Mouse (Mus musculus): ENCODE data around the gene Prg2.

The Prg2 gene

DNA sequence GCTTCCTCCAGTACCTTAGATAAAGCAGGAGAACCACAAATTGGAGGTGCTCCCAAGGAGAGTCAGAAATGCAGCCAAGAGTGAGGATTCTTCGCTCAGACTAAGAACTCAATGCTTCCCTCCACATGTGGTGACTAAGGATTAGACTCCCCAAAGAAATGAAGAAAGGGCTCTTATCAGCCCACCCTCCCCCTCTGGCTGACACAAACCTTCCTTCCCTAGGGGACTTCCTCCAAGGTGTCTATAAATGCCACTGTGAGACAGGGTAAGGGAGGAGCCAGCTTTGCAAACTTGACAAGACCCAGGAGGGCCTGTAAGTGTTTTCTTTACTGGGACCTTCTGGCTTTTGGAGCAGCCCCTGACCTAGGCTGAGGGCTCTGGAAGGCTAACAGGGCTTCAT lies at the start of gene Prg2:
Prg2 (plus strand) TSS at position 274 of the 400 bp plus-strand sequence.
- DNase-seq: no peak

DNA sequence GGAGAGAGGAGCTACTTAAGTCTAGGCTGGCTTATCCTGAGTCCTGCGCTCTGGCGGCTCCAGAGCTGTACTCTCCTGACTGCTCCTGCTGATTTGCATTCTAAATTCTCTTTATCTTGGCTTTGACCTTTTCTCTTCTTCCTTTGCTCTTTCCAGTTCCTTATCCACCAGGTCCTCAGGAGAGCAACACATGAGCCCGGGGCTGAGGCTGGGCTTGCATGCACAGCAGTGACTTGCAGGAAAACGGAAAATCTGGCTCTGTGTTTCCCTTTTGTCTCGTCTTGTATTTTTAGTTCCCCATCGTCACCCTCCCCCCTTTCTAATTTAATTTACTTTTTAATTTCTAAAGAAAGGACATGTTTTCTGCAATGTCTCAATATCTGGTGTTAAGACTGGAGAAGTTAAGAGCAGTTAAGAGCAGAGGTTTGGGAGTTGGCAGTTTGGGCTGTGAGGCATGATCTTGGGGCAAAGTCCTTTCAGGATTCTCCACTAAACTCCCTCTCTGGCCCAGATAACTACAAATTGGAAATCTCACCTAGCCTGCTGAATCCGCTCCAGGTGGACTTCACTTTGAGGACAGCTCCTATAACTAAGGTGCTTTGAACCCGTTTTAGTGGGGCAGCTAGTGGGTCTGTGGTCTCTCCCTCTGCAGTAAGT lies 46.1 kb upstream of the Prg2 start:
- no peak for DNase-seq

DNA sequence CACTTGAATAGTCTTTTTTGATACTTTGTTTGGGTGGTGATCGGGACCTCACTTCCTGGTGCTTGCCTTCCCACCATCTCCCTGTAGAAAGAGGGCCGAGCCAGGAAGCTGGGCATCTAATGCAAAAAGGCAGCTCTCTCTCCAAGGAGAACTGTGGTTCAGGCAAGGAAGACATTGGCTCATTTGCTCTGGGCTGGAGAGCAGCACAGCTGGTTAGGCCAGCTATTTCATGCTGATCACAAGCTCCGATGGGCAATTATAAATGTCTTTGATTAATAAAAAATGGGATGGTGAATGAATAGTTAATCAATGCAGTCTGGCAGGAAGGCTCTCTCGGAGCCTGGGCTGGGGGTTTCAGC lies 45.6 kb upstream of the Prg2 start:
- DNase-seq: no peak

DNA sequence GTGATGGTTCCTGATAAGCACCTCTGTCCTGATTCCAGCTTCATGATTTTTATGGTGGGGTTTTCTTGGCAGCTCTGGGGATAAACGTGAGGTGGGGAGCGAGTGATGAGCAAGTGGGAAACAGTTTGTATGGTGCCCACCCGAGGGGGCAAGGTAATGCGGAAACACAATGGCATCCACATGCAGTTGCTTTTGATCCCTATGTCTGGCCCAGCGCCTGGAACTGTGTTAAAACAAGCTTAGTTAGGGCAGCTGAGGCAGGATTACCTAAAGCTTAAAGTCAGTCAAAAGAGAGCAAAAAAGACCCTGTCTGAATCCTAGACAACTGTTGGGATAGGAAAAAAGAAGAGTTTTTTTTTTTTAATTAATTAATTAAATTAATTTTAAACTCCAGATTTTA lies 45.2 kb upstream of the Prg2 start:
- DNase-seq: no peak

DNA sequence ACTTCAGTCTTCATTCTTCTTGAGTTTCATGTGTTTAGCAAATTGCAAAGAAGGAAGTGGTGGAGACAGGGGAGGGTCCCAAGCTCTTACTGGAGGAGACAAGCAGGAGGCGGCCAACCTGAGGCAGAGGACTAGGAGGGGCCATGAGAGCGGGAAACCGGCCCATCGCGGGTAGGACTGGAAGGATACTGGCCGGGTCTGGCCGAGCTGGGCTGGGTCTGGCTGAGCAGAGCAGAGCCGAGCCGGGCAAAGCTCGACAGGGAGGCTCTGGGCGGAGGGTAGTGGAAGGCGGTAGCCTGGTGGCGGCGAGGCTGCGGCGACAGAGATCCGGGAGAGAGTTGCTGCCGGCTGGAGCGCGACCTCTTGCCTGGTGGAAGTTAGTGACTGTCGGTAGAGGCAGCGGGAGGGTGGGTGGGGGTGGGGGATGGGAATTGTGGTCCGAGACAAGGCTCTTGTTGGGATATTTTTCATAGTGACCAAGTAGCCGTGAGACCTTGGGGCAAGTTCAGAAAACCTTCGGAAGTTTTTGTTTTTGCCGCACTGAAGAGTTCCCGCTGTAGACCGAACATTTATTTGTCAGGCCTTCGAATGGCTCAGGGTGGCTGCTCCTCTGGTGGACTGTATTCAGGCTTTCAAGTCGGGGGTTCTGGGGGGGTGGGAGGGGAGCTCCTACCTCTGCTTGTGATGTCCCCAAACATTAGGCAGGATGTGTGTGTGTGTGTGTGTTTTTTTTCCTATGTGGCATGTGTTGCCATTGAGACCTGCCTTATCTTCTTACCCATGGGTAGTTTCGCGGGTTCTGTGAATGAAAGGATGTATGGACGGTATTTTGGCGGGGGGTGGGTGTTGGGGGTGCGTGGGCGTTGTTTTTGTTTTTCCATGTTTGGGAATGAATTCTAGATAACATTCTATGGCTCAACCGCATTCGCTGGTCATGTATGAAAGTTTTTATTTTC lies 43.5 kb upstream of the Prg2 start, which contains the start of gene Slc43a3:
Slc43a3 (plus strand) TSS at position 106 of the 956 bp plus-strand sequence.
- peak; percentile 41 to 65 for DNase-seq

DNA sequence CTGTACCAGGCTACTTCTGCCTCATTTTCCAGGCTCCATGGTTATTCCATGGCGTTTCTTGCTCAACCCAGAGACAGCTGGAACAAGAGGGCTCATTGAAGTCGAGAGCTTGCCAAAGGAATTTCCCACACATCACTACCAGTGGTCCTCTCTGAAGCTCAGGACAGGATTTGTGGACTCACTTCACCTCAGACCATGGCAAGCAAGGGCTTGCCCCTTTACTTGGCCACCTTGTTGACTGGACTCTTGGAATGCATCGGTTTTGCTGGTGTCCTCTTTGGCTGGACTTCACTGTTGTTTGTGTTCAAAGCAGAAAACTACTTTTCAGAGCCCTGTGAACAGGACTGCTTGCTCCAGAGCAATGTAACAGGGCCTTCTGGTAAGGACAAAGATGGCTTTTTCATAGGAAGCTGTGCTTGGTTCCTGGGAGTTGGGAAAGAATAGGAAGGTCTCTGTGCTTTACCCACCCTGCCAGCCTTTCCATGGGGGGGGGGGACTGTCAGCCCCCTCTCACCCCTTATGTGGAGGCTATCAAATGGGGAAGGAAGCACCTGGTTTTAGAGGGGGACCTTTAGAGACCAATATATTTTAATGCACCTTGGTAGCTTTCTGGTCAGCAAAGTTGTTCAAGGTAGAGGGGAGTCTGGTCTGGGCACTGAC lies 42.6 kb upstream of the Prg2 start:
- DNase-seq: peak in 1 of 2 experiments; percentile 6

DNA sequence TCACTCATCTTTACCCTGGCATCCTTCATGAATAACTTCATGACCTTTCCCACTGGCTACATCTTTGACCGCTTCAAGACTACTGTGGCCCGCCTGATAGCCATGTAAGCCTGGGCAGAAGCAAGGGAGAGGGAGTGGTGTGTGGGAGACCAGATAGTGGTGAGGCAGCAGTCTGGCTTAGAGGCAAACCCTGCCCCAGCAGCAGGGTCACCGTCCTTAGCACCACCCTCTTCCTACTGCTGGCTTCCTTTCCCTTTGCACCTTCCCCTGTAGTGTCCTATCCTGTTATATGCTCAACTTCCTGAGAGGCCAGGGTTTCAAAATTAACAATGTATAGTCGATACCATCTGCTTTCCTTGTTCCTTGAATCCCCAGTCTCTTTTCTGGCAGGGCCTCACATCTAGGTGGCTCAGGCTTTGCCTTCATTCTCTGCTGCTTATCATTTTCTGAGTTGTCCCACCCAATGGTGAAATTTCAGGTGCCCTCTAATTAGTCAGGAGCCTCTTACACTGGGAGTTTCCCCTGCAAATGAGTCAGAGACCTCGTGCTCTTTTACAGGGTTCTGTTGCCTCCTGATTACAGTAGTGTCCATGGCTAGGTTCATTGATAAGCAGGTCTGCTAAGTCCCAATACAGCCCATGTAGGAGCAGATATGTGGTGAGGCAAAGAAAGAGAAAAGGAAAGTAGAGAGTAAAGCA lies 41.9 kb upstream of the Prg2 start:
- no peak for DNase-seq

DNA sequence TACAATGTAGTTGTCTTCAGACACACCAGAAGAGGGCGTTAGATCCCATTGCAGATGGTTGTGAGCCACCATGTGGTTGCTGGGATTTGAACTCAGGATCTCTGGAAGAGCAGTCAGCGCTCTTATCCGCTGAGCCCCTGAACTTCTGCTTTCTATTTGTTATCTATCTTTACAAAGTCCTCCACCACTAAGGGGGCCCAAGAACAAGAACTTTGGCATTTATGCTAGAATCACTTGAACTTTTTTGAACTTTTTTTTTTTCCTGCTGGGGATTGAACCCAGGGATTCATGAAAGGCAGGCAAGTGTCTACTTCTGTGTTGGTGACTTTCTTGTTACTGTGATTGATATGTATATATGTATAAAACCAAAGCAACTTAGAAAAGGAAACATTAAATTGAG lies 41.0 kb upstream of the Prg2 start:
- no peak for DNase-seq

DNA sequence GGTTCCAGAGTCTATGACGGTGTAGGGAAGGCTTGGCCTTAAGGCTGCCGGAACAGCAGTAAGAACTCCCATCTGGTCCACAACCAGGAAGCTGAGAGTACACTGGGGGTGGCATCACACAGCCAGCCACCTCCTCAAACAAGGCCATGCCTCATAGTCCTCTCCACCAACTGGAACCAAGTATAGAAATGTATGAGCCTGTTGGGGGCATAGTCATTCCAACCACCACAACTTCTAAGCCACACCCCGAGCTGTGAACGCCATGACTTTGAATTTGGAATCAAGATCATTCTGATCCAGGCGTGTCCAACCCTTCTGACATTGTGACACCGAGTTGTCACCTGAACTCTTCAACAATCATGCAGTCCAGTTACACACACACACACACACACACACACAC lies 40.5 kb upstream of the Prg2 start:
- DNase-seq: no peak

DNA sequence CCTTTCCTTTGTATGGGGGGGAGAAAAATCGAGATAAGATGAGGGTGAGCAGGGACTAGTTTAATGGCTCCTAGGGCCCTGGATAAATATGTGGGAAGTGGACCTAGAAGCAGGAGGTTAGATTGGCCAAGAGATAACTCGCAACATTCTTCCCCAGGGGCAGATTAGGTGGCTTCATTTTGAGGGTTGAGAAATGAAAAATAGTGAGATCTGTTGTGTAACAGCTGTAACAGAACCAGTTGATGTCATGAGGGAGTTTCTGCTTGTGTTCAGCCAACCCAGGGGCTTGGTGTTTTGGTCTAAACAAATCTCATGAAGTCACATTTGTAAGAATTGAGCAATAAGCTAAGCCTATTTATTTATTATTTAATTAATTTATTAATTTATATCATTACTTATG lies 38.9 kb upstream of the Prg2 start:
- DNase-seq: no peak

DNA sequence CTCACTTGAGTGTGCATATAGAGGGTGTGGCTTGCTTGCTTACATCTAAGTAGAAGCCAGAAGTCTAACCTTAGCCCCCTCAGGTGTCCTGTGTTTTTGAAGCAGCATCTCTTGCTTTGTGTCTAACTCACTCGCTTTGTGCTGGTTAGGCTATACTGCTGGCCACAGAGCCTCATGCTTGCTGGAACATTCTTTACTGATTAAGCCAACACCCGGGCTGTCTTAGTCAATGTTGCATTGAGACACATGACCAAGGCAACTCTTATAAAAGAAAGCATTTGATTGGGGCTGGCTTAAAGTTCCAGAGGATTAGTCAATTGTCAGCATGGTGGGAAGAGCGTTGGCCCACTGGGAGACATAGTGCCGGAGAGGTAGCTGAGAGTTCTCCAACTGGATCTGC lies 38.5 kb upstream of the Prg2 start:
- no peak for DNase-seq

DNA sequence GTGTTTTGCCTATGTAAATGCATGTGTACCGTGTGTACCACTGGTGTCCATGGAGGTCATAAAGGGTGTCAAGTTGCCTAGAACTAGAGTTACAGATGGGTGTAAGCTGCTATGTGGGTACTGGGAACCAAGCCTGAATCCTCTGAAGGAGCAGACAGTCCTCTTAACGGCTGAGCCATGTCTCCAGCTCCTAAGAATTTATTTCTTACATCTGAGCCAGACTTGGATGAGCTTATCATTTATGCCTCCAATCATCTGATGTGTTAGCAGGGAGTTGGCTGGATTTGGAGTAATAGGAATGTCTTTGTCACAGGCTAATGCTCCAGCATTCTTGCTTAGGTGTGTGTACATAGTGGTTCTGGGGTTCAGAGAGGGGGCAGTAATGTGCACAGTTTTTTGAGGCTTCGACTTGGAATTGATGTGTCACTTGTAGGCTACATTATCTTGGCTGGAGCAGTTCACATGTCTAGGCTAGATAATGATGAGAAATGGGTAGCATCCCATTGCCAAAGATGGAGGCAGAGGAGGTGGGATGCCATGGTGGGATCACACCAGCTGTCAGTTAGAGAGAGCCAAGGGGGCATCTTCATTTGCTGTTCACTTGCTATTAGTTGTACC lies 33.0 kb upstream of the Prg2 start:
- no peak for DNase-seq

DNA sequence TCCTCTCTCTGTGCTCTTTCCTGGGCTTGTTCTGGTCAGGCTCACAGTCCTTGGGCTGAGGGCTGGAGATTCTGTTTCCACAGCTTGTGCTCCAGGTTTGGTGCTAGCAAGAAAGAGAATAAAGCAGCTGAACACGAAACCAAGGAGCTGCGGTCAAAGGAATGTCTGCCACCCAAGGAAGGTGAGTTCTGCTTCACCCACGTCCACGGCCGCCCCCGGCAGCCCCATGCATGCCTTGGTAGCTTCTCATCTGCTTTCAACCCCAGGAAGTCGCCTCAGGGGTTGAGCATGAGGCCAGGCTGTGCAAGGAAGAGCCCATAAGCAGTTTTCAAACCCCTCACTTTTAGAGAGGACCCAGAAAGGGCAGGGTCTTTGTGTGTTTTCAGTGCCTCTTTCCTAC lies 32.0 kb upstream of the Prg2 start:
- DNase-seq: no peak

DNA sequence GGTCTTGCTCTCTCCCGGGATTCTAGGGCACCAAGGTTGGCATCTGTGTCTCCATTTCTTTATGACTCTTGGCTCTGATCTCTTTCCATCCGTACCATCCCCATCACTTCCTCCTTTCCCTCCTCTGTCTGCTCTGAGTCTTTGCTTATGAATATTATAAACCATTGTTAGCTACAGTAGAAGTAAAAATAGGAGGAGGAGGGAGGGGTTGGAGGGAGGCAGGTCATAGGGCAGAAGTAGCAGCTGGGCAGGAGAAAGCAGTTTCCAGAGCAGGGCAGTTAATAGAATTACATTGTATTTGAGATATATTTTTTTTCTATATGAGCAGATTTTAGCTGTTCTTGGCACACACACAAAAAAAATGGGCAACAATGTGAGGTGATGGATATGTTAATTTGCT lies 31.5 kb upstream of the Prg2 start:
- DNase-seq: no peak

DNA sequence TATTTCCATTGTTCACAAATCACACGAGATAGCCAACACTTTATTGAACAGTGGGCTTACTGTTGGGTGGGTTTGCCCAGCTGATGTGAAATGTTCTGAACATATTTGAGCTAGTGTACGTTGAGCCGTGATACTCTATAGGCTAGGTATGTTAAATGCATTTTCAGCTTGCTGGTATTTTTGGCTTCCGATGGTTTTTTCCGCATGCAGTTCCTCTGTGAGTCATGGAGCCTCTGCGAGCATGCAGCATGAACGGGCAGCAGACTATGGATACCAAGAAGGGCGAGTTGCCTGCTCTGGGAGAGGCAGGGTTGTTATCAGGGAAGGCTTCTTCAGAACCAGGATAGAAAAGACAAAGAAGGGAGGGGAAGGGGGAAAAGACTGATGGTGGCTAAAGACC lies 29.2 kb upstream of the Prg2 start:
- no peak for DNase-seq

DNA sequence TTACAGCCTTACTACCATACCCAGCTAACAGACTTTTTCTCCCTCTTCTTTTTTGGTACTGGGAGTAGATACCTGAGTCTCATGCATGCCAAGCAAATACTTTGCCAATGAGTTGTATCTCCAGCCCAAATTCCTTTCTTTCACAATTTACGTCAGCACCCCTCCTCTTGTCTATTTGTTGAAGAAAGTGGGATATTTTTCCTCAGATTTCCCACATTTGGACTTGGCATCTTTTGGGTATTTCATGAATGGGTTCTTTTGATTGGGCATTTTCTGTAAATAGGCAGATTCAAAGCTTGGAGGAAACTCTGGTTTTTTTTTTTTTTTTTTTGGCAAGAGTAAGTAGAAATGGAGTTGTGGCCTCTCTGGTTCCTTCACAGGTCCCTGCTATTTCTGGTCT lies 28.0 kb upstream of the Prg2 start:
- no peak for DNase-seq

DNA sequence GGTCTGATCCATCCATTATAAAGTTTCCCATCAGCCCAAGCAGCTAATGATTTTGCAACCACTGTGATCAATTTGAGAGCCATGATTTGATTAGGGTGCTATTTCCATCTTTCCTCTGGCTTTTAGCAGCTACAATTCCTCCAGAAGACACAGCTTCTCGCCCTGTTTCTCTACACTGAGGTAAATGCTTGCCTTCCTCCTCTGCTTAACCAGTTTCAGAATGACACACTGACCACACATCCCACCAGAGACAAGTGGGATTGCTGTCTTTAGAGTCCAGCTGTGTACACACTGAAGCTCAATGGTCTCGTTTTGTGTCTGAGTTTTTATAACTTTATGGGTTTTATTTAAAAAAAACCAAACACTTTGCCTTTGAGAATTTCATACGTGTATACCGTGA lies 27.6 kb upstream of the Prg2 start:
- DNase-seq: no peak

DNA sequence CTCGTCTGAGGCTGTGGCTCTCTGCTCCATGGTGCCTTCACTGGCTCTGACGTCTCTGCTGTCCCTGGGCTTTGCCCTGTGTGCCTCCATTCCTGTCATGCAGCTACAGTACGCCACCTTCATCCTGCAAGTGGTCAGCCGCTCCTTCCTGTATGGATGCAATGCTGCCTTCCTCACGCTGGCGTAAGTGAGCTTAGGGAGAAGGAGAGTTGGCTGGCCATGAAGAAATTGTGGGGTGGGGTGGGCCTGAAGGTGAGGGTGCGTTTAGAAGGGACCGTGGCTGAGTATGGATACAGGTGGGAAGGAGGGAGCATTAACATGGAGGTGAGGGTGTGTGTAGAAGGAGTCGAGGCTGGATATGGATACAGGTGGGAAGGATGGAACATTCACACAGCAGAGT lies 24.8 kb upstream of the Prg2 start:
- DNase-seq: no peak

DNA sequence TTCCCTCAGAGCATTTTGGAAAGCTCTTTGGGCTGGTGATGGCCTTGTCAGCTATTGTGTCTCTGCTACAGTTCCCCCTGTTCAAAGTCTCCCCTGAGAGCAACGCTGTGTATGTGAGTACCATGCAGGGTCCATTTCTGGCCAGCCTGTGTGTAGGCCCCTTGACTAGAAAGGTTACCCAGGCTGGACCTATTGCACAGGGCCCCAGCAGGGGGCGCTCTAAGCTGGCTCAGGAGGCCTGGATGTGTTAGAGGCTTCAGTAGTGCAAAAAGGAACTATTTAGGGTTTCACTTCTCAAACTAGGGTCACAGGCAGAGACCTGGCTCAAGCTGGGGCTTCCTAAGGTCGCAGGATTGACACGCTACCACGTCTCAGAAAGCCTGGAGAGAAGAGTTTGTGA lies 24.0 kb upstream of the Prg2 start:
- peak; percentile 58 to 61 for DNase-seq

DNA sequence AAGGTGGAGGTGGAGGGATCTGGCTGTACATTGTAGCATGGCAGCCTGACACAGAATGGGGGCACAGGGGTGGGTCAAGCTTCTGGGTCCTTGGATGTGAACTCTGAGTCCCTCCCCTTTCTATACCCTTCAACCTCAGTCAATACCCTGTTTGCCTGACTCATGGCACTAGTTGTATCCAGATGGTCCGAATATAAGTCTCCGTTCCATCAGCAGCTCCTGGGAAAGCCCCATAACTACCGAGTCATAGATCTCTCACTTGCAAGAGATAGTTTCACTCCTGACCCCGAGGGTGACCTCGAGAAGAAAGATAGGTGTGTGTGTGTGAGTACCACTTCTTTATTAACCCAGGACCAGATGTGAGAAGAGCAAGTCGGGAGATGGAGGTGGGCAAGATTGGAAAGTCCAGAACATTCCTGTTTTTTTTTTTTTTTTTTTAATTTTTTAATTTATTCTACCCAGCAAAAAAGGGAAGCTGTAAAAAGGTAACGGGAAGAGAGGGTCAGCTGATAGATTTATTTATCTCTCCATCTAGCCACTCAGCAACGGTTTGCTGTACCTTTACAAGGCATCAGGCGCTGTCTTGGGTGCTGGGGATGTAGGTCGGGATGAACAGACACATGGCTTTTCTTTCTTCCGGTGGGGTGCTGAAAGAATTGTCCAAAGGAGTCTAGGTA lies 21.5 kb upstream of the Prg2 start:
- no peak for DNase-seq

DNA sequence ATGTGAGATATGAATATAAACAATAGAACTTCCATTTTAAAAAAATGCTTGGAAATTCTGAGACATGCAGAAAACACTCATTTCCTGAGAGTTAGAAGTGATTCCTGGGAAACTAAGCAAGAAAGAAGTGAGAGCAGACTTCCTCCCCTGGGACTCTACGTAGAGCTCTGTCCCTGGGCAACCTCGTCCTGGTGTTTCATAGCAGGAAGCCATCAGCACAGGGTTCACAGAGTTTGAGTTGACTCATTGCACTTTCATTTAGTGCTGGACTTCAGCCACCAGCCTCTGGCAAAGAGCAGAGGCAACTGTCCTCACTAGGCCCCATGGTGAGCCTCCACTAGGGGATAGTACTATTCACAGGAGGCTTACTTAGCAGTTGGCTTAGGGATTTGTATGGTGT lies 19.0 kb upstream of the Prg2 start:
- DNase-seq: no peak

DNA sequence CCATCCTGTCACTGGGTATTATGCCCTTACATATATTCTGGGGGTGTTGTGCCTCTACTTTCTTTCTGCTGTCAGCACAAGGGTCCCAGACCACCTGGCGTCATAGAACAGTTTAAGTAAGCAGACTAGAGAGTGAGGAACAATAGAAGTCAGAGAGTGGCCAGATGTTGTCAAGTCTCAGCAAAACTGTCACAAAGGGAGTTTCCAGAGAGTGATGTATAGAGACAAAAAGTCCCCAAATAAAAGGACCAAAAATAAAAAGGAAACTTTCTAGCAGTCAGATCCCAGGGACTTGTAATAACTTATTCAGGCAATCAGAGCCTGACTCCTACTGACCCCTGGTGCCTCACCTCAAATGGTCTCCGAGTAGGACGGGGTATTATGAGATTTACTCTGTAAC lies 18.4 kb upstream of the Prg2 start:
- no peak for DNase-seq

Data from cerebellum, postnatal 10 days (tissue).